Mouse (Mus musculus) ES-E14 (cell line): ENCODE results near the gene Gm20498.

Source experiments
- CHD2 ChIP-seq: IDR thresholded peaks from 2 replicates; pipeline ENCODE4 v1.6.1; 2014; ENCODE audit warnings: mild to moderate bottlenecking, low read depth, low read length, inconsistent platforms
- HCFC1 ChIP-seq: IDR thresholded peaks from 2 replicates; pipeline ENCODE4 v1.6.1; 2012; ENCODE audit warnings: low read length, inconsistent platforms, borderline replicate concordance; ENCODE audit not compliant: insufficient read depth
- MAFK ChIP-seq: IDR thresholded peaks from 2 replicates; pipeline ENCODE4 v1.6.1; 2014; ENCODE audit warnings: mild to moderate bottlenecking, low read depth, low read length, inconsistent platforms; ENCODE audit not compliant: insufficient read depth
- ZC3H11A ChIP-seq: IDR thresholded peaks from 2 replicates; pipeline ENCODE4 v1.6.1; 2012; ENCODE audit warnings: low read depth, mild to moderate bottlenecking, inconsistent platforms, low read length, borderline replicate concordance

DNA sequence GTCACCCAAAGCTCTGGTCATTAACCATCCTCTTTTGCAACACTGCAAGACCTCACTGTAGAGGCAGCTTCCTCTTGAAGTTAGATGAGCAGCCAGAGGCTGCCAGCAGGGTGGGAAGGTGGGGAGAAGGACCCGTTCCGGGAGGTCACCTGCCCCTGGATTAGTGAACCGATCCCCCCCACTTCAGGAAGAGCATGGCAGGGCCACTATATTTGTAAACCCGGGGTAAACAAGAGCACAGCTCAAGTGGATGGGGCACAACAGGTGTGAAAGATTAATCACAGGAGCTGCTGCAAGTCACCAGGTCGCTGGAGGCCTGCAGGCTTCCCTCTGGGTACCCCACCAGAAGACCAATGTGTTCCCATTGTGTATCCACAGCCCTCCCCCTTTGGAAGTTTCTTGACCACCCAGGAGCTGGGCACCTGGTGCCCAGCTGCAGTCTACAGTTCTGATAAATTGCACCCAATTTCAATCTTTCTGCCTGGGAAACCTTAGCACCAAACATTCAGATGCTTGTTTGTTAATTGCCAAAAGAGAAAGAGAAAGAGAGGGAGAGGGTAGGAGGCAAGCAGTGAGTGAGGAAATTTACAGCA lies 201.6 kb downstream of the Gm20498 start:
- TF ChIP-seq HCFC1 (no peak), ZC3H11A (no peak), MAFK (no peak), CHD2 (no peak)
